Mouse (Mus musculus) heart, postnatal 0 days (tissue): ENCODE data around the gene Fam72a. TPM values are rescaled to one million over a fixed set of nuclear protein-coding genes. Genes with fewer than 3 reads are reported as not detected.

ENCODE experiments used
- ATAC-seq: fragments of 200-750 bp; cut with Nextera tagmentation; 2 replicates; pipeline ENCODE4 v1.8.0; 2017; ENCODE audit warnings: low read depth, moderate number of reproducible peaks, moderate library complexity; ENCODE audit not compliant: insufficient read depth
- DNase-seq: peaks from one replicate; pipeline ENCODE4 v3.0.0-alpha.2; 2016; ENCODE audit warnings: low spot score
- H3K27ac ChIP-seq: fragments of 300-500 bp; sonication (generic); 2 replicates; pipeline ENCODE4 v1.5.1; 2014; ENCODE audit warnings: low read depth, mild to moderate bottlenecking
- H3K27me3 ChIP-seq: fragments of 300-500 bp; sonication (generic); 2 replicates; pipeline ENCODE4 v1.6.1; 2014; ENCODE audit warnings: low read length, mixed read lengths; ENCODE audit not compliant: control insufficient read depth, insufficient read depth
- H3K36me3 ChIP-seq: fragments of 300-500 bp; sonication (generic); replicated peaks from 2 replicates; pipeline ENCODE4 v1.6.1; 2014; ENCODE audit warnings: low read length, mixed read lengths; ENCODE audit not compliant: control insufficient read depth, insufficient read depth
- H3K4me1 ChIP-seq: fragments of 300-500 bp; sonication (generic); 2 replicates; pipeline ENCODE4 v1.6.1; 2014; ENCODE audit warnings: antibody characterized with exemption; ENCODE audit not compliant: control insufficient read depth, insufficient read depth
- H3K4me2 ChIP-seq: fragments of 300-500 bp; sonication (generic); 2 replicates; pipeline ENCODE4 v1.6.1; 2014; ENCODE audit warnings: low read depth, mild to moderate bottlenecking, low read length, moderate library complexity
- H3K4me3 ChIP-seq: fragments of 300-500 bp; sonication (generic); 2 replicates; pipeline ENCODE4 v1.5.1; 2014; ENCODE audit warnings: low read depth, low read length
- H3K9ac ChIP-seq: fragments of 300-500 bp; sonication (generic); replicated peaks from 2 replicates; pipeline ENCODE4 v1.6.1; 2014; ENCODE audit warnings: low read depth, low read length, mixed read lengths
- H3K9me3 ChIP-seq: fragments of 300-500 bp; sonication (generic); replicated peaks from 2 replicates; pipeline ENCODE4 v1.6.1; 2016; ENCODE audit warnings: low read length; ENCODE audit not compliant: control insufficient read depth
- CTCF ChIP-seq: IDR thresholded peaks from 2 replicates; pipeline ENCODE4 v1.5.1; 2016; ENCODE audit warnings: antibody characterized with exemption, control low read depth, low read depth
- EP300 ChIP-seq: IDR thresholded peaks from 2 replicates; pipeline ENCODE4 v1.6.1; 2016; ENCODE audit warnings: antibody characterized with exemption, low read depth
- WGBS: fragments of 180-500 bp; shearing (Covaris S2); extraction: QIAGEN DNeasy Blood & Tissue Kit; methylation state at CpG from one replicate; pipeline ENCODE4 v1.1.7; 2014; 5-methylcytosine and 5-hydroxymethylcytosine counted together
- polyA plus RNA-seq: library from polyadenylated mRNA; unstranded; fragments of >200 nt; fragmentation: Nextera tagmentation; extraction: Ambion mirVana; gene quantifications from 2 replicates; pipeline ENCODE4 v1.2.1, GENCODE M21; 2015
- total RNA-seq: library from RNA; depleted of rRNA; stranded (reverse); fragments of >200 nt; gene quantifications from 2 replicates; pipeline ENCODE4 v1.2.3, GENCODE M21; 2014; ENCODE audit warnings: low replicate concordance

Fam72a gene
- total and polyA plus RNA-seq, 2 experiments from 2014 or later, result 1.1 TPM; not detected in 1

GRCm38 (mm10) chr1:131539771-131540170 is 12.1 kb downstream of the Fam72a start:
- DNase-seq (no peak), ATAC-seq (no peak)
- Histone ChIP-seq H3K9me3 (no peaks in the 10 kb centered on the region), H3K36me3 (peaks cover 11% of the 10 kb centered on the region), H3K9ac (no peak overlapping the region), H3K4me1 (no peaks in the 10 kb centered on the region), H3K4me2 (no peak overlapping the region), H3K4me3 (no peak overlapping the region), H3K27ac (no peak overlapping the region), H3K27me3 (no peaks in the 10 kb centered on the region)
- 73% methylated on average over 4 of the region's 4 CpGs for WGBS
- TF ChIP-seq EP300 (no peak), CTCF (no peak)

GRCm38 (mm10) chr1:131540795-131541194 is 13.1 kb downstream of the Fam72a start:
- no peak for ATAC-seq
- no peak overlapping the region for H3K4me3 ChIP-seq
- peaks cover 3% of the 10 kb centered on the region; the same call in 1 of the 2 replicates for H3K36me3 ChIP-seq
- DNase-seq, result no peak
- WGBS, result 71% methylated on average over 5 of the region's 5 CpGs
- no peak overlapping the region for H3K9ac ChIP-seq
- no peak for TF ChIP-seq EP300
- no peak for TF ChIP-seq CTCF
- H3K4me2 ChIP-seq, result no peak overlapping the region
- H3K27ac ChIP-seq, result no peak overlapping the region
- H3K9me3 ChIP-seq, result no peaks in the 10 kb centered on the region
- H3K4me1 ChIP-seq, result no peaks in the 10 kb centered on the region
- H3K27me3 ChIP-seq, result no peaks in the 10 kb centered on the region

DNA sequence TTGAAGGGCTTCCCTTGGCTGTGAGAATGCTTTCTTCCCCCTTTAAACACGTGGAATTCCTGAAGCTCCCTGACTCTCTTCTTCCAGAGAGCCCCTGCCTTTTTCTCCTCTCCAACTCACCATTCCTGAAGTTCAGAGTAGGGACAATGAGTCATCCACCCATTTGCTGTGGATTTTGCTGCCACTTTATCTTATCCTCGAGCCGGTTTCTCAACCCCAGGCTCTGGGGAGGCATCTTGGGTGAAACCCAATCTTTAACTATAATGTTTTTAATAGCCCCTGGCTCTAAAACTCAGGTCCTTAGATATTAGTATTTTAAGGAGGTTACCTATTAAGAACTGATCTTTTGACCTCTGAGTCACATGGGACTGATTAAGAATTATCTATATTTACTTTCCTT is 13.7 kb downstream of the Fam72a start:
- TF ChIP-seq EP300 (no peak), CTCF (no peak)
- DNase-seq (no peak), ATAC-seq (no peak)
- Histone ChIP-seq H3K4me2 (no peak overlapping the region), H3K4me1 (no peaks in the 10 kb centered on the region), H3K9ac (no peak overlapping the region), H3K9me3 (no peaks in the 10 kb centered on the region), H3K27me3 (no peaks in the 10 kb centered on the region), H3K36me3 (peaks cover 3% of the 10 kb centered on the region; the same call in 1 of the 2 replicates), H3K27ac (no peak overlapping the region), H3K4me3 (no peak overlapping the region)
- 15% methylated on average over 3 of the region's 3 CpGs for WGBS

GRCm38 (mm10) chr1:131541903-131542302 is 14.2 kb downstream of the Fam72a start:
- 0 out of 2 replicates have a peak, but pooled peaks cover 3% of the 10 kb centered on the region for H3K36me3 ChIP-seq
- no peak for ATAC-seq
- 70% methylated on average over 5 of the region's 5 CpGs for WGBS
- H3K4me1 ChIP-seq, result no peaks in the 10 kb centered on the region
- H3K27ac ChIP-seq, result no peak overlapping the region
- no peak overlapping the region for H3K4me3 ChIP-seq
- no peaks in the 10 kb centered on the region for H3K27me3 ChIP-seq
- DNase-seq, result no peak
- no peak overlapping the region for H3K9ac ChIP-seq
- H3K9me3 ChIP-seq, result no peaks in the 10 kb centered on the region
- no peak overlapping the region for H3K4me2 ChIP-seq
- TF ChIP-seq EP300 (no peak), CTCF (no peak)

DNA sequence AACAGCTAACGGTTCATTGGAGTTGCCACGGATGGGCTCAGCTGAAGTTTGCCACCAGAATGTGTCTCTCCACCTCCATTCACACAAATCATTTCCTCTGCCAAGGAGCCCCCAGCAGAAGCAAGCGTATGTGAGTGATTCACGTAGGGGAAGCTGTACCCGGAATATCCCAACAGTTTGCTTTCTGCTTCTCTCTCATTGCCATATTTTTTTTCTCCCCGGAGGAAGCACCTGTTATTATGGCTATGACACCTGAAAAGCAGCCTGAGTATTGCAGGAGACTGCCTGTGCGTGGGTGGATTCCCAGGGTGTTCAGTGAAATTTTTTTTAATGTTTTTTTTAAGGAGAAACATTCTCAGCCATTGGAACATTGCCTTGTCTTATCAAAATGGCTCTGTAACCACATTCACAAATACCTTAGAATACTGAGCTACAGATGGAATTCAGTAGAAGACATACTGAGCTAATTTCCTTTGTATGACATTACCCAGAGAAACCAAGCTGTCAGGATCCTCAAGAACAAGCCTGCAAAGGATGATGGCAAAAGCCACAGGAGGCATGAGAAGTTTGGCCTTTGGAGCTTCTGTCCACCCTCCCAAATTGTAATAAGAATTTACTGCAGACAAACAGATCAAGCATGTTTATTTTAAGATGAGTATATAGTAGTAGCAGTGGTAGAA is 16.3 kb downstream of the Fam72a start:
- Histone ChIP-seq H3K4me1 (0 out of 2 replicates have a peak, but pooled peaks cover 5% of the 10 kb centered on the region), H3K27me3 (no peaks in the 10 kb centered on the region), H3K27ac (no peak overlapping the region), H3K4me3 (no peak overlapping the region), H3K9me3 (no peaks in the 10 kb centered on the region), H3K4me2 (no peak overlapping the region), H3K9ac (no peak overlapping the region), H3K36me3 (0 out of 2 replicates have a peak, but pooled peaks cover 3% of the 10 kb centered on the region)
- ATAC-seq (no peak), DNase-seq (no peak)
- TF ChIP-seq EP300 (no peak), CTCF (no peak)
- 74% methylated on average over 7 of the region's 7 CpGs for WGBS
